Mouse (Mus musculus): ENCODE results near the gene Pou6f1. TPM values are rescaled to one million over a fixed set of nuclear protein-coding genes. Genes with fewer than 3 reads are reported as not detected.
"Not testable (repeated sequence)": the region's sequence is repeated elsewhere in the genome, so short reads cannot be mapped to it uniquely, and the experiment has no call there.

The Pou6f1 gene
- polyA plus RNA-seq, 1 experiment: 4.0 TPM

GRCm38 (mm10) chr15:100585931-100586330 is 13.9 kb downstream of the Pou6f1 start:
- no peak for DNase-seq (ENCODE audit: low read depth, low spot score)
- WGBS: 95% methylated on average over 16 of the region's 16 CpGs

GRCm38 (mm10) chr15:100580108-100580507 is 19.7 kb downstream of the Pou6f1 start:
- DNase-seq (ENCODE audit: low read depth, low spot score): no peak
- 87% methylated on average over 10 of the region's 10 CpGs for WGBS

GRCm38 (mm10) chr15:100577972-100578371 is 21.8 kb downstream of the Pou6f1 start:
- DNase-seq (ENCODE audit: low read depth, low spot score): no peak
- 92% methylated on average over 16 of the region's 16 CpGs for WGBS

GRCm38 (mm10) chr15:100576810-100577209 is 23.0 kb downstream of the Pou6f1 start:
- DNase-seq (ENCODE audit: low read depth, low spot score): no peak
- 82% methylated on average over 6 of the region's 6 CpGs for WGBS

GRCm38 (mm10) chr15:100576392-100576791 is 23.4 kb downstream of the Pou6f1 start:
- no peak for DNase-seq (ENCODE audit: low read depth, low spot score)
- 90% methylated on average over 6 of the region's 6 CpGs for WGBS

GRCm38 (mm10) chr15:100575366-100575765 is 24.4 kb downstream of the Pou6f1 start:
- no peak for DNase-seq (ENCODE audit: low read depth, low spot score)
- WGBS: 83% methylated on average over 12 of the region's 12 CpGs

- DNase-seq (ENCODE audit: low read depth, low spot score): no peak
- 74% methylated on average over 2 of the region's 2 CpGs for whole genome bisulfite sequencing
These were observed 25.4 kb downstream of the Pou6f1 start for GRCm38 (mm10) chr15:100574378-100574777.

- no peak for DNase-seq (ENCODE audit: low read depth, low spot score)
- 51% methylated on average over 6 of the region's 6 CpGs for WGBS
These were observed 25.8 kb downstream of the Pou6f1 start for GRCm38 (mm10) chr15:100573946-100574345.

GRCm38 (mm10) chr15:100569239-100569638 is 30.5 kb downstream of the Pou6f1 start:
- WGBS: 80% methylated on average over 3 of the region's 3 CpGs
- DNase-seq (ENCODE audit: low read depth, low spot score): no peak

- no peak for DNase-seq (ENCODE audit: low read depth, low spot score)
- 63% methylated on average over 2 of the region's 2 CpGs for WGBS
These were observed 33.3 kb downstream of the Pou6f1 start for GRCm38 (mm10) chr15:100566531-100566930.

- 61% methylated on average over 5 of the region's 5 CpGs for WGBS
- DNase-seq (ENCODE audit: low read depth, low spot score): no peak
These were observed 41.9 kb downstream of the Pou6f1 start for GRCm38 (mm10) chr15:100557705-100558433.

GRCm38 (mm10) chr15:100556378-100556777 is 43.4 kb downstream of the Pou6f1 start:
- WGBS: 81% methylated on average over 9 of the region's 9 CpGs
- no peak for DNase-seq (ENCODE audit: low read depth, low spot score)

GRCm38 (mm10) chr15:100555965-100556364 is 43.8 kb downstream of the Pou6f1 start:
- WGBS: 77% methylated on average over 5 of the region's 5 CpGs
- DNase-seq (ENCODE audit: low read depth, low spot score): no peak

- DNase-seq (ENCODE audit: low read depth, low spot score): peak; percentile 94
- WGBS: under 1% methylated on average over 84 of the region's 84 CpGs
These were observed 48.2 kb downstream of the Pou6f1 start, which contains the start of gene Tfcp2 for GRCm38 (mm10) chr15:100551326-100552307. TSS of gene Tfcp2 (minus strand) at chr15:100552008.

- DNase-seq (ENCODE audit: low read depth, low spot score): no peak
- WGBS: 90% methylated on average over 4 of the region's 4 CpGs
These were observed 49.5 kb downstream of the Pou6f1 start for GRCm38 (mm10) chr15:100550280-100550679.

- not testable (repeated sequence) for DNase-seq (ENCODE audit: low read depth, low spot score)
- WGBS: 97% methylated on average over 14 of the region's 14 CpGs
These were observed 56.1 kb downstream of the Pou6f1 start for GRCm38 (mm10) chr15:100543651-100544030.

- WGBS: 97% methylated on average over 28 of the region's 28 CpGs
- DNase-seq (ENCODE audit: low read depth, low spot score): not testable (repeated sequence)
These were observed 56.7 kb downstream of the Pou6f1 start for GRCm38 (mm10) chr15:100542876-100543650.

- 79% methylated on average over 4 of the region's 4 CpGs for WGBS
- no peak for DNase-seq (ENCODE audit: low read depth, low spot score)
These were observed 58.4 kb downstream of the Pou6f1 start for GRCm38 (mm10) chr15:100541426-100541825.

GRCm38 (mm10) chr15:100541001-100541400 is 58.8 kb downstream of the Pou6f1 start:
- WGBS: 31% methylated on average over 1 of the region's 1 CpGs

GRCm38 (mm10) chr15:100539411-100539810 is 60.4 kb downstream of the Pou6f1 start:
- 89% methylated on average over 9 of the region's 9 CpGs for WGBS
- no peak for DNase-seq (ENCODE audit: low read depth, low spot score)

More at GRCm38 (mm10) chr15:100541001-100541400, 58.8 kb downstream of the Pou6f1 start:
- not testable (repeated sequence) for DNase-seq (ENCODE audit: low read depth, low spot score)
